Mouse (Mus musculus) limb, embryonic 13.5 days (tissue): Measurements from ENCODE around the gene Spdl1. TPM values are rescaled to one million over a fixed set of nuclear protein-coding genes. Genes with fewer than 3 reads are reported as not detected.

Experiments used
- ATAC-seq: fragments of 200-750 bp; cut with Nextera tagmentation; 2 replicates; pipeline ENCODE4 v1.8.0; 2017; ENCODE audit warnings: low read depth, moderate number of reproducible peaks, moderate TSS enrichment; ENCODE audit not compliant: low FRiP score
- H3K27ac ChIP-seq: fragments of 300-500 bp; sonication (generic); 2 replicates; pipeline ENCODE4 v1.5.1; 2015; ENCODE audit warnings: inconsistent platforms, mild to moderate bottlenecking, moderate library complexity
- H3K27me3 ChIP-seq: fragments of 300-500 bp; sonication (generic); 2 replicates; pipeline ENCODE4 v1.6.1; 2015; ENCODE audit warnings: mild to moderate bottlenecking, inconsistent platforms
- H3K36me3 ChIP-seq: fragments of 300-500 bp; sonication (generic); 2 replicates; pipeline ENCODE4 v1.6.1; 2015; ENCODE audit warnings: inconsistent platforms, mild to moderate bottlenecking, moderate library complexity
- H3K4me1 ChIP-seq: fragments of 300-500 bp; sonication (generic); 2 replicates; pipeline ENCODE4 v1.6.1; 2015; ENCODE audit warnings: inconsistent platforms
- H3K4me2 ChIP-seq: fragments of 300-500 bp; sonication (generic); replicated peaks from 2 replicates; pipeline ENCODE4 v1.6.1; 2015; ENCODE audit warnings: inconsistent platforms, mild to moderate bottlenecking, moderate library complexity
- H3K4me3 ChIP-seq: fragments of 300-500 bp; sonication (generic); 2 replicates; pipeline ENCODE4 v1.5.1; 2015; ENCODE audit warnings: moderate library complexity, mild to moderate bottlenecking, inconsistent platforms
- H3K9ac ChIP-seq: fragments of 300-500 bp; sonication (generic); 2 replicates; pipeline ENCODE4 v1.6.1; 2015; ENCODE audit warnings: mild to moderate bottlenecking, inconsistent platforms
- H3K9me3 ChIP-seq: fragments of 300-500 bp; sonication (generic); 2 replicates; pipeline ENCODE4 v1.6.1; 2016; ENCODE audit warnings: inconsistent platforms
- WGBS: fragments of 180-500 bp; shearing (Covaris S2); methylation state at CpG from one replicate; pipeline ENCODE4 v1.1.7; 2015; 5-methylcytosine and 5-hydroxymethylcytosine counted together
- polyA plus RNA-seq: library from polyadenylated mRNA; unstranded; fragments of >200 nt; fragmentation: Nextera tagmentation; extraction: Ambion mirVana; gene quantifications from 2 replicates; pipeline ENCODE4 v1.2.1, GENCODE M21; 2015

The Spdl1 gene
- polyA plus RNA-seq, 1 experiment from 2014 or later: 22.5 TPM

DNA sequence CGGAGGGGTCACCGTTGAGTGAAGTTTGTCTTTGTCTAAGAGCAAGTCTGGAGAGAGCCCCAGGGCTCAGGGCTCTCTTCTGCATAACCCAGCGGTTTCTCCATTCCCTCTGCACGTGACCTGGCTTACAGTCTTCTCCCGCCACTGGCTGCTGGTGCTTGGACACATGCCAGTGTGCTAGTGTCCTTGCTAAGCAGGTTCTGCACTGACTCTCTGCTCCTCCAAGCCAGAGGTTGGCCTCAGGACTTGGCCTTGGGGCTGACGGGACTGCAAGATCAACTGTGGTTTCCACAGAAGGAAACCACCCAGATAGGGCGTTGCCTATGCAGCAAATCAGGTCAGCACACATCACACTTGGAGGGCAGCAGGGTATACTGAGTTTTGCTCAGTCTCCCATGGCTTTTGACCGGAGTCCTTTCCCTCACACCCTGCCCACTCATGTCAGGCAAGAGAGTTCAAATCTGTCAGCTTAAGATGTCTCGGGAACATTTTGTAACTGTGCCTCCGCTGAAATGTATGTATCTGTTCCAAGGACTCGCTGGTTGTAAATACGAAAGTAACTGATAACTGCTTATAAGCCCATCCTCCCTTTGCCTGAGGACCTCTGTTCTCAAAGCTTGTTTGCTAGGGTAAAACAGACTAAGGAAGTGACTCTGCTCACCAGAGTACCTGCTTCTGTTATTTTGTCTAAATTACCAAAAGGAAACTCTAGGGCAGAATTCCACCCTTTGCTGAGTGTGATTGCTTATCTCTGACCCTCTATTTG is 62.0 kb downstream of the Spdl1 start:
- H3K4me1 ChIP-seq: no peaks in the 10 kb centered on the region
- no peak overlapping the region for H3K4me2 ChIP-seq
- no peaks in the 10 kb centered on the region for H3K9me3 ChIP-seq
- H3K9ac ChIP-seq: no peak overlapping the region
- no peaks in the 10 kb centered on the region for H3K36me3 ChIP-seq
- no peak for ATAC-seq
- H3K27ac ChIP-seq: no peak overlapping the region
- WGBS: 67% methylated on average over 12 of the region's 12 CpGs
- no peak overlapping the region for H3K4me3 ChIP-seq
- H3K27me3 ChIP-seq: no peaks in the 10 kb centered on the region

DNA sequence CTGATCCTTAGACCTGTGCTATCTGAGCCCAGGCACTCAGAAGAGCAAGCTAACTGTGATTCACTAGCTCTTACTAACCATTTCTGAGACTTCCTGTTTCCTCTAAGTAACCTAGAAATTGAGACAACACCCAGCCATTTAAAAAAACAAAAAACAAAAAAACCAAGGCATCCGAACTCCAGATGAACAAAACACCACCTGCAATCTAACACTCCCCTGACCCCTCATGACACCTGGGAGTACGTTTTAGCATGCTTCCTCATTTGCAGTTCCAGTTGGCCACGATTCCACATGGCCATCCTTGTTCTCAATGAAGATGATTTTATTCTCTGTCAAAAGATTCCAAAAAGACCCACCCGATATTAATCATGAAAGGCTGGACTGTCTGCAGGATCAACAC is 62.8 kb downstream of the Spdl1 start:
- H3K36me3 ChIP-seq: no peaks in the 10 kb centered on the region
- no peak overlapping the region for H3K4me3 ChIP-seq
- ATAC-seq: no peak
- WGBS: 60% methylated on average over 4 of the region's 4 CpGs
- no peak overlapping the region for H3K9ac ChIP-seq
- no peaks in the 10 kb centered on the region for H3K4me1 ChIP-seq
- peaks cover 3% of the 10 kb centered on the region; the same call in 1 of the 2 replicates for H3K9me3 ChIP-seq
- no peaks in the 10 kb centered on the region for H3K27me3 ChIP-seq
- H3K4me2 ChIP-seq: no peak overlapping the region
- no peak overlapping the region for H3K27ac ChIP-seq

DNA sequence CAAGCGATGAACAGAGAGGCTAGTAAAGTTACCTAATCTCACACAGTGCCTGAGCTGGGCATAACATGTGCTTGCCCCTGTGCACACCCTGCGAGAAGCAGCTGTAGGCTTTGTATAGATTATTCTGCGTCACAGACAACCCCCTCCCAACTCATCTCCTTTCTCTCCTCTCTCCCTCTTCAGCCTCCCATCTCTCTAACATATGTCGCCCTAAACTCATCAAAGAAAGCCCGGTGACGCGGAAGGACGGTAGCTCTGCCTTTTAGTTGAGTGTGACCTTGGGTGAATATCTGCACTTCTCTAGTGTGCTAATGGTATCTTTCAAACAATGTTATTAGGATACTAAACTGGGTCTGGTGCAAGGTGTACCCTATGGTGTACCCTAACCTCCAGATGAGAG is 63.5 kb downstream of the Spdl1 start:
- H3K36me3 ChIP-seq: no peaks in the 10 kb centered on the region
- H3K27me3 ChIP-seq: no peaks in the 10 kb centered on the region
- peaks cover 3% of the 10 kb centered on the region; the same call in 1 of the 2 replicates for H3K9me3 ChIP-seq
- H3K4me3 ChIP-seq: no peak overlapping the region
- no peak overlapping the region for H3K27ac ChIP-seq
- no peaks in the 10 kb centered on the region for H3K4me1 ChIP-seq
- no peak for ATAC-seq
- no peak overlapping the region for H3K4me2 ChIP-seq
- WGBS: 91% methylated on average over 8 of the region's 8 CpGs
- no peak overlapping the region for H3K9ac ChIP-seq

DNA sequence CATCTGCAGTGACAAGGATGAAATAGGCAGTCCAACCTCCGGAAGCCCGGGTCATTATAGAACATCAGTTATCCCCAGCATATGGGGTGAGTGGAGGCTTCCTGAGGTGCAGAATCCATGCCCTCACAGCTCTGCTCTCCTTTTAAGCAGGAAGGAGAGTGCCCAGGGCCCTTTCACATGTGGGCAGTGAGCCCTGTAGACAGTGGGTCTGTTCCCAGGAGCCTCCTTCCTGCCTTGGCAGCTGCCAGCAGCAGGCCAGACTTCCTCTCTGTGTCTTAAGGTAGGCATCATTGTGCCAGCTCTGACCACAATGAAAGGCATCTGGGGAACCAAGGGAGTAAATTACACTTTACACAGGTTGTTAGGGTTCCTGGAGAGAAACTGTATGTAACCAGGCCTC is 64.0 kb downstream of the Spdl1 start:
- ATAC-seq: no peak
- WGBS: 86% methylated on average over 2 of the region's 2 CpGs
- H3K9ac ChIP-seq: no peak overlapping the region
- H3K27me3 ChIP-seq: no peaks in the 10 kb centered on the region
- H3K36me3 ChIP-seq: no peaks in the 10 kb centered on the region
- H3K4me2 ChIP-seq: no peak overlapping the region
- H3K4me3 ChIP-seq: no peak overlapping the region
- no peaks in the 10 kb centered on the region for H3K4me1 ChIP-seq
- H3K9me3 ChIP-seq: peaks cover 3% of the 10 kb centered on the region; the same call in 1 of the 2 replicates
- H3K27ac ChIP-seq: no peak overlapping the region

DNA sequence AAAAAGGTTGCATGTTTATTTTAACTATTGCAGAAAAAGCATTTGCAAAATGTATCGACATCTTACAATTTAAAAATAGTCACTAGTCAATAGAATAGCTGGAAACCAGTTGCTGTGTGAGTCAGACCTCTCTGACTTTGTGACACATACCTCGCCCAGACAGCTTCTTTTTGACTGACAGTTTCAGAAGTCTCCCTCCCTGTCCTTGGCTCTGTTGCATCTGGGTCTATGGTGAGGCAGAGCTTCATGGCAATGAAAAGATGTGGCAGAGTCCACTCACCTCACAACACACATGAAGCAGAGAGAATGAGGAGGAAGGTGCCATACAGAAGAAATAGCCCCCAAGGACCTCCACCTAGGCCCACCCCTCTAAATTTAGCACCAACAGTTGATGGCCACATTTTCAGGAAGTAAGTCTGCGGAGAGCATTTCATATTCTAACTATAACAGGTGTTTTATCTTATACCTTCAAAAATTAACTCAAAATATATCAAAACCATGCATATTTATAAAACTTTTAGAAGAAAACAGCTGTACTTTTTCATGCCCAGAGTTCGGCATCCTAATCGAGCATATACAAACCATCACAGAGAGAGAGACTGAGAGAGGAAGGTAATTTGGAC is 69.6 kb downstream of the Spdl1 start:
- H3K4me1 ChIP-seq: no peaks in the 10 kb centered on the region
- H3K27me3 ChIP-seq: no peaks in the 10 kb centered on the region
- H3K27ac ChIP-seq: no peak overlapping the region
- H3K4me3 ChIP-seq: no peak overlapping the region
- ATAC-seq: no peak
- no peaks in the 10 kb centered on the region for H3K36me3 ChIP-seq
- H3K9ac ChIP-seq: no peak overlapping the region
- peaks cover 3% of the 10 kb centered on the region; the same call in 1 of the 2 replicates for H3K9me3 ChIP-seq
- WGBS: 81% methylated on average over 5 of the region's 5 CpGs
- no peak overlapping the region for H3K4me2 ChIP-seq

DNA sequence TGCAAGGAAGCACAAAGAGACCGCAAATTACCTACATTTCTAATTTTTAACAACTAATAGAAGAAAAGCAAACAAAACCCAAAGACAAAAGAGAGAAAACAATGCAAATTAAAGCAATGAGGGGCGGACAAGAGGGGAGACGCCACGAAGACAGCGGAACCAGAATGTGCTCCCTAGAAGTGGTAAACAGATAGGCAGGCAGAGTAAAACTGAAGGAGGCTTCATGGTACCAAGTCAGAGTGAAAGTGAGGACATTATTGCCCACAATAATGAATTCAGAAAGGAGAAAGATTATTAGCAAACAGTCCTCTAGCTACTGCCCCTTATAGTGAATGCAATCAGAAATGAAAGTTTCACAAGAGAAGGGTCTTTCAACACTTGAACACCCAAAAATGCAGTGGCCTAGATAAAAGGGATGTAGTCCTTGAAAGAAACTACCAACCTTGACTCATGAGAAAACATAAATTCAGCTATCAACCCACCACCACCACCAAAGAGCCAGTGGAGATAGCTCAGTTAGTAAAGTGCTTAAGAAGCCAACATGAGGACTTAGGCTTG is 70.8 kb downstream of the Spdl1 start:
- no peak overlapping the region for H3K27ac ChIP-seq
- 90% methylated on average over 5 of the region's 5 CpGs for WGBS

DNA sequence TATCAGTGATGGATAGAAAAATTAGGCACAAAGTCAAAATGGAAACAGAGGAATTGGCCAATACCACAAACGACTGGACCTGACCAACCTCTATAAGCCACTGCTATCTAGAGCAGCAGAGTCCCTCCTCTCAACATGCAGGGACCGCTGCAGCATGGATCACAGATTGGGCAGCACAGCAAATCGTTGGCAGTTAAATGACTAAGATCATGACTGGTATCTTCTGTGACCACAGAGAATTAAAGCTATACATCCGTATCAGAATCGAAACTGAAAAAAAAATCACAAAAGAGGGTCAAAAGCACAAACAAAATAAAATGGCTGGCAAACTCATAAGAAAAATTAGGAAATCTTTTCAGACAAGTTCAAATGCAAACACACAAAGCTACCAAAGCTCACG is 71.3 kb downstream of the Spdl1 start:
- Histone ChIP-seq H3K27me3 (no peaks in the 10 kb centered on the region), H3K9ac (no peak overlapping the region), H3K4me3 (no peak overlapping the region), H3K4me2 (no peak overlapping the region), H3K4me1 (no peaks in the 10 kb centered on the region), H3K27ac (no peak overlapping the region), H3K9me3 (peaks cover 3% of the 10 kb centered on the region; the same call in 1 of the 2 replicates), H3K36me3 (no peaks in the 10 kb centered on the region)
- no peak for ATAC-seq
- 84% methylated on average over 6 of the region's 6 CpGs for WGBS

More for the DNA sequence above, 70.8 kb downstream of the Spdl1 start:
- Histone ChIP-seq H3K4me3 (no peak overlapping the region), H3K9ac (no peak overlapping the region), H3K9me3 (peaks cover 3% of the 10 kb centered on the region; the same call in 1 of the 2 replicates), H3K36me3 (no peaks in the 10 kb centered on the region), H3K4me2 (no peak overlapping the region), H3K4me1 (no peaks in the 10 kb centered on the region), H3K27me3 (no peaks in the 10 kb centered on the region)
- ATAC-seq: no peak

DNA sequence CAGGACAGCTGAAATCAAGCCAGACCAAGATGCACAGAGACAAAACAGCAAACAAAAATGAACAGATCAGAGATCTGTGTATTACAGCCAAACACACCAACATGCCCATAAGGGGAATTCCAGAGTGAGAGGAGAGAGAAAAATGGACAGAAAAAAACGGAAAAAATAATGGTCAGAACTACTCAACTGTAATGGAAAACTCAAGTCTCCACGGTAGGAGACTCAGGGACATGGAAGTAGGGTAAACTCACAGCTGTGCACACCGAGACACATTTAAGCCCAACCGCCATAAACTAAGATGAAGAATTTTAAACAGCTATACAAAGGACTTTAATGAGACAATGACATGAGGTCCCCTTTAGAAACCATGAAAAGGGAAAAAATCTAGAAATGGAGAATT is 73.9 kb downstream of the Spdl1 start:
- H3K36me3 ChIP-seq: no peaks in the 10 kb centered on the region
- no peak overlapping the region for H3K27ac ChIP-seq
- no peaks in the 10 kb centered on the region for H3K9me3 ChIP-seq
- no peaks in the 10 kb centered on the region for H3K27me3 ChIP-seq
- 76% methylated on average over 4 of the region's 4 CpGs for WGBS
- no peak overlapping the region for H3K9ac ChIP-seq
- no peak overlapping the region for H3K4me2 ChIP-seq
- H3K4me1 ChIP-seq: no peaks in the 10 kb centered on the region
- no peak for ATAC-seq
- no peak overlapping the region for H3K4me3 ChIP-seq

Other genes starting within 250 kb of the Spdl1 start
- gene Dock2, start 49.7 kb downstream of the Spdl1 start, polyA plus RNA-seq: 1.1 and 1.3 TPM in 2 replicates